Mouse (Mus musculus) liver, embryonic 11.5 days (tissue): ENCODE measurements around the gene Cryaa. TPM values are rescaled to one million over a fixed set of nuclear protein-coding genes. Genes with fewer than 3 reads are reported as not detected.

Source experiments
- ATAC-seq: fragments of 200-750 bp; cut with Nextera tagmentation; replicated peaks from 2 replicates; pipeline ENCODE4 v1.8.0; 2017; ENCODE audit warnings: moderate number of reproducible peaks, mild to moderate bottlenecking, moderate TSS enrichment, moderate library complexity; ENCODE audit not compliant: low FRiP score
- DNase-seq: peaks from one replicate; pipeline ENCODE4 v3.0.0-alpha.2; 2017; ENCODE audit warnings: low spot score
- H3K27ac ChIP-seq: fragments of 300-500 bp; sonication (generic); 2 replicates; pipeline ENCODE4 v1.5.1; 2014; ENCODE audit warnings: mild to moderate bottlenecking, low read depth, low read length, control low read depth
- H3K27me3 ChIP-seq: fragments of 300-500 bp; sonication (generic); replicated peaks from 2 replicates; pipeline ENCODE4 v1.6.1; 2014; ENCODE audit warnings: low read length, mixed read lengths; ENCODE audit not compliant: control insufficient read depth, insufficient read depth
- H3K36me3 ChIP-seq: fragments of 300-500 bp; sonication (generic); 2 replicates; pipeline ENCODE4 v1.6.1; 2014; ENCODE audit warnings: mild to moderate bottlenecking, low read length, moderate library complexity, mixed read lengths; ENCODE audit not compliant: control insufficient read depth, insufficient read depth
- H3K4me1 ChIP-seq: fragments of 300-500 bp; sonication (generic); replicated peaks from 2 replicates; pipeline ENCODE4 v1.6.1; 2014; ENCODE audit warnings: low read length, mixed read lengths; ENCODE audit not compliant: control insufficient read depth, insufficient read depth
- H3K4me2 ChIP-seq: fragments of 300-500 bp; sonication (generic); 2 replicates; pipeline ENCODE4 v1.6.1; 2014; ENCODE audit warnings: mild to moderate bottlenecking, control low read depth, moderate library complexity
- H3K4me3 ChIP-seq: fragments of 300-500 bp; sonication (generic); 2 replicates; pipeline ENCODE4 v1.5.1; 2014; ENCODE audit warnings: low read depth, low read length, control low read depth
- H3K9ac ChIP-seq: fragments of 300-500 bp; sonication (generic); 2 replicates; pipeline ENCODE4 v1.6.1; 2014; ENCODE audit warnings: low read depth, low read length, control low read depth
- H3K9me3 ChIP-seq: fragments of 300-500 bp; sonication (generic); 2 replicates; pipeline ENCODE4 v1.6.1; 2016; ENCODE audit warnings: low read length, inconsistent platforms, mixed read lengths; ENCODE audit not compliant: control insufficient read depth
- WGBS: fragments of 180-500 bp; shearing (Covaris S2); extraction: QIAGEN DNeasy Blood & Tissue Kit; methylation state at CpG from one replicate; pipeline ENCODE4 v1.1.7; 2014; 5-methylcytosine and 5-hydroxymethylcytosine counted together
- polyA plus RNA-seq: library from polyadenylated mRNA; unstranded; fragments of >200 nt; fragmentation: Nextera tagmentation; extraction: Ambion mirVana; gene quantifications from 2 replicates; pipeline ENCODE4 v1.2.1, GENCODE M21; 2014

Gene Cryaa
- polyA plus RNA-seq, 1 experiment from 2014 or later, result not detected

- H3K36me3 ChIP-seq, result no peaks in the 10 kb centered on the region
- H3K4me3 ChIP-seq, result no peak overlapping the region
- H3K9ac ChIP-seq, result no peak overlapping the region
- H3K4me2 ChIP-seq, result no peak overlapping the region
- peaks cover 18% of the 10 kb centered on the region for H3K27me3 ChIP-seq
- no peak for ATAC-seq
- WGBS, result 63% methylated on average over 9 of the region's 9 CpGs
- DNase-seq, result no peak
- peaks cover 3% of the 10 kb centered on the region for H3K4me1 ChIP-seq
- no peaks in the 10 kb centered on the region for H3K9me3 ChIP-seq
- H3K27ac ChIP-seq, result no peak overlapping the region
These were observed 39.6 kb upstream of the Cryaa start for GRCm38 (mm10) chr17:31637866-31638570.

- DNase-seq, result no peak
- peaks cover 18% of the 10 kb centered on the region for H3K27me3 ChIP-seq
- H3K9me3 ChIP-seq, result no peaks in the 10 kb centered on the region
- no peak overlapping the region for H3K4me2 ChIP-seq
- no peak for ATAC-seq
- WGBS, result 63% methylated on average over 4 of the region's 4 CpGs
- H3K9ac ChIP-seq, result no peak overlapping the region
- H3K4me1 ChIP-seq, result peaks cover 3% of the 10 kb centered on the region
- no peak overlapping the region for H3K27ac ChIP-seq
- H3K36me3 ChIP-seq, result no peaks in the 10 kb centered on the region
- no peak overlapping the region for H3K4me3 ChIP-seq
These were observed 38.0 kb upstream of the Cryaa start for GRCm38 (mm10) chr17:31639651-31640050.

GRCm38 (mm10) chr17:31642331-31642730 is 35.3 kb upstream of the Cryaa start:
- Histone ChIP-seq H3K9me3 (no peaks in the 10 kb centered on the region), H3K4me2 (no peak overlapping the region), H3K36me3 (peaks cover 10% of the 10 kb centered on the region), H3K27me3 (no peaks in the 10 kb centered on the region; the same call in 1 of the 2 replicates), H3K4me1 (no peaks in the 10 kb centered on the region), H3K4me3 (no peak overlapping the region), H3K9ac (no peak overlapping the region), H3K27ac (no peak overlapping the region)
- 53% methylated on average over 8 of the region's 8 CpGs for WGBS
- ATAC-seq, result no peak
- no peak for DNase-seq

GRCm38 (mm10) chr17:31642913-31643312 is 34.7 kb upstream of the Cryaa start:
- ATAC-seq, result no peak
- peaks cover 15% of the 10 kb centered on the region for H3K36me3 ChIP-seq
- no peak overlapping the region for H3K4me2 ChIP-seq
- H3K4me3 ChIP-seq, result no peak overlapping the region
- H3K9me3 ChIP-seq, result no peaks in the 10 kb centered on the region
- no peak overlapping the region for H3K27ac ChIP-seq
- no peaks in the 10 kb centered on the region for H3K27me3 ChIP-seq
- DNase-seq, result no peak
- WGBS, result 68% methylated on average over 4 of the region's 4 CpGs
- no peak overlapping the region for H3K9ac ChIP-seq
- no peaks in the 10 kb centered on the region for H3K4me1 ChIP-seq

DNA sequence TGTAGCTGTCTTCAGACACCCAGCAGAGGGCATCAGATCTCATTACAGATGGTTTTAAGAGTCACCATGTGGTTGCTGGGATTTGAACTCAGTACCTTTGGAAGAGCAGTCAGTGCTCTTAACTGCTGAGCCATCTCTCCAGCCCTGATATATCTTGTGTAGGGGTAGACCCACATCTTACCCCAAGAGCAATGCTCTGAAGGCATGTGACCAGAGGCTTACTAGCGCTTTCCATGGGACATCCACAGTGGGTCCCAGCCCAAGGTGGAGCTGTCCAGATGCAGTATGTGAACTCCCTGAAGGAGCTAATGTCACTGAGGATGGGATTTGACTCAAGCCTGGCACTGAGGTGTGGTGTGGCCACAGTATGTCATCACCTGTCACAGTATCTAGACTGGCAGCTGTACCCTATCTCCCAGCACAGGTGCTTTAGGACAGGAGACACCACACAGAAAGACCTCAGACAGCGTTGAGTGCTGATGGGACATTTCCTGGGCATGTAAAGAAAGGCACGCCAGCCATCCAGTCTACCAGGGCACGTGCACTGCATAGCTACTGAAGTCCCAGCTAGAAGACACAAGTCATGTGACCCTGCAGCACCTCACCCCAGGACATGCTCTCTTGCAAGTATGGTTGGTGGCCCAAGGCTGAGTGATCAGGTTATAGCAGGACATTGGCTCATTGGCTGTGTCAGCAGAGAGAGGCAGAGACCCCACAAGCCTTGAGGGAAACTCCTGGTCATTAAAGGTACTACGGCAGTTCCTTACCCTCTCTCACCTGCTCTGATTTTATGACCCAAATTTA is 31.2 kb upstream of the Cryaa start:
- H3K36me3 ChIP-seq, result peaks cover 48% of the 10 kb centered on the region
- ATAC-seq, result peak; percentile 35

GRCm38 (mm10) chr17:31652152-31652551 is 25.5 kb upstream of the Cryaa start:
- Histone ChIP-seq H3K9ac (no peak overlapping the region), H3K4me2 (no peak overlapping the region), H3K36me3 (peaks cover 82% of the 10 kb centered on the region), H3K27ac (no peak overlapping the region), H3K9me3 (no peaks in the 10 kb centered on the region), H3K4me1 (peaks cover 6% of the 10 kb centered on the region), H3K4me3 (no peak overlapping the region), H3K27me3 (no peaks in the 10 kb centered on the region)
- DNase-seq, result no peak
- 92% methylated on average over 14 of the region's 14 CpGs for WGBS
- no peak for ATAC-seq

More for the DNA sequence above, 31.2 kb upstream of the Cryaa start:
- Histone ChIP-seq H3K9me3 (no peaks in the 10 kb centered on the region), H3K9ac (no peak overlapping the region), H3K27ac (no peak overlapping the region), H3K4me2 (no peak overlapping the region), H3K4me1 (no peaks in the 10 kb centered on the region), H3K27me3 (no peaks in the 10 kb centered on the region), H3K4me3 (no peak overlapping the region)
- WGBS, result 92% methylated on average over 5 of the region's 5 CpGs
- no peak for DNase-seq

GRCm38 (mm10) chr17:31653277-31653676 is 24.3 kb upstream of the Cryaa start:
- WGBS, result 90% methylated on average over 6 of the region's 6 CpGs
- no peak for ATAC-seq
- Histone ChIP-seq H3K4me3 (no peak overlapping the region), H3K4me1 (peaks cover 10% of the 10 kb centered on the region), H3K4me2 (no peak overlapping the region), H3K27ac (no peak overlapping the region), H3K36me3 (peaks cover 72% of the 10 kb centered on the region), H3K9ac (no peak overlapping the region), H3K27me3 (no peaks in the 10 kb centered on the region), H3K9me3 (no peaks in the 10 kb centered on the region)
- DNase-seq, result no peak

DNA sequence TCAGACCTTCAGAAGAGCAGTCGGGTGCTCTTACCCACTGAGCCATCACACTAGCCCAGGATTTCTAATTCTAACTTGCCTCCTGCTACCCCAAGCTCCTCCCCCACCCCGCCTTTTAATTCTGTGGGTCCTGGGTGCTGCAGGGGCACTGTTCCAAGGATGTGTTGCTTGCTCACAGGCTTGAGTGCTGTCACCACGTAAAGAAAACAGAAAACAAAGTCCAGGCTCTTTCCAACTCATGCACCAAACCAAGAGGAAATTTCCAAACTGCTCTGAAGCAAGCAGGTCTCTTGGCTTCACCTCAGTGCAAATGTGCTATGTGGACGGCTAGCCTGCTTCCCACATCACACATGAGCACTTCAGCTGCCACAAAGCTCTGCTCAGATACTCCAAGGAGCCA is 22.2 kb upstream of the Cryaa start:
- Histone ChIP-seq H3K27ac (no peak overlapping the region), H3K4me2 (no peak overlapping the region), H3K4me1 (peaks cover 15% of the 10 kb centered on the region), H3K9me3 (no peaks in the 10 kb centered on the region), H3K36me3 (peaks cover 53% of the 10 kb centered on the region), H3K9ac (no peak overlapping the region), H3K27me3 (no peaks in the 10 kb centered on the region), H3K4me3 (no peak overlapping the region)
- 77% methylated on average over 4 of the region's 4 CpGs for WGBS
- no peak for ATAC-seq
- no peak for DNase-seq
